Mouse (Mus musculus): ENCODE data around the gene Pak4. TPM values are rescaled to one million over a fixed set of nuclear protein-coding genes. Genes with fewer than 3 reads are reported as not detected.
A peak's percentile ranks its signal among the peaks of the same experiment; 100 is the strongest.

Pak4 gene
- polyA plus RNA-seq, 1 experiment, result 13.6 TPM

GRCm38 (mm10) chr7:28596436-28597276 lies 1.3 kb downstream of the Pak4 start:
- H3K4me1 ChIP-seq (ENCODE audit: control insufficient read depth, insufficient read depth, low read length), result peaks cover 7% of the 10 kb centered on the region; the same call in 1 of the 2 replicates
- TF ChIP-seq CTCF (IDR thresholded peaks at IDR 0.05; ENCODE audit: control insufficient read depth, insufficient read depth, low read length) (no peak), POLR2A (IDR thresholded peaks at IDR 0.05; ENCODE audit: borderline replicate concordance, control insufficient read depth, low read depth, low read length) (no peak)
- WGBS, result 84% methylated on average over 20 of the region's 20 CpGs
- no peak overlapping the region for H3K27ac ChIP-seq (ENCODE audit: control insufficient read depth, insufficient read depth, low read depth, low read length, poor library complexity)
- peak overlapping the region; percentile 69 for H3K4me3 ChIP-seq (replicated peaks; ENCODE audit: control insufficient read depth, low read depth, low read length)

- TF ChIP-seq POLR2A (IDR thresholded peaks at IDR 0.05; ENCODE audit: borderline replicate concordance, control insufficient read depth, low read depth, low read length) (no peak), CTCF (IDR thresholded peaks at IDR 0.05; ENCODE audit: control insufficient read depth, insufficient read depth, low read length) (no peak)
- Histone ChIP-seq H3K27ac (ENCODE audit: control insufficient read depth, insufficient read depth, low read depth, low read length, poor library complexity) (no peak overlapping the region), H3K4me3 (replicated peaks; ENCODE audit: control insufficient read depth, low read depth, low read length) (no peak overlapping the region), H3K4me1 (ENCODE audit: control insufficient read depth, insufficient read depth, low read length) (peaks cover 7% of the 10 kb centered on the region; the same call in 1 of the 2 replicates)
- 75% methylated on average over 8 of the region's 8 CpGs for WGBS
Measured at GRCm38 (mm10) chr7:28595751-28596435, 2.1 kb downstream of the Pak4 start.

DNA sequence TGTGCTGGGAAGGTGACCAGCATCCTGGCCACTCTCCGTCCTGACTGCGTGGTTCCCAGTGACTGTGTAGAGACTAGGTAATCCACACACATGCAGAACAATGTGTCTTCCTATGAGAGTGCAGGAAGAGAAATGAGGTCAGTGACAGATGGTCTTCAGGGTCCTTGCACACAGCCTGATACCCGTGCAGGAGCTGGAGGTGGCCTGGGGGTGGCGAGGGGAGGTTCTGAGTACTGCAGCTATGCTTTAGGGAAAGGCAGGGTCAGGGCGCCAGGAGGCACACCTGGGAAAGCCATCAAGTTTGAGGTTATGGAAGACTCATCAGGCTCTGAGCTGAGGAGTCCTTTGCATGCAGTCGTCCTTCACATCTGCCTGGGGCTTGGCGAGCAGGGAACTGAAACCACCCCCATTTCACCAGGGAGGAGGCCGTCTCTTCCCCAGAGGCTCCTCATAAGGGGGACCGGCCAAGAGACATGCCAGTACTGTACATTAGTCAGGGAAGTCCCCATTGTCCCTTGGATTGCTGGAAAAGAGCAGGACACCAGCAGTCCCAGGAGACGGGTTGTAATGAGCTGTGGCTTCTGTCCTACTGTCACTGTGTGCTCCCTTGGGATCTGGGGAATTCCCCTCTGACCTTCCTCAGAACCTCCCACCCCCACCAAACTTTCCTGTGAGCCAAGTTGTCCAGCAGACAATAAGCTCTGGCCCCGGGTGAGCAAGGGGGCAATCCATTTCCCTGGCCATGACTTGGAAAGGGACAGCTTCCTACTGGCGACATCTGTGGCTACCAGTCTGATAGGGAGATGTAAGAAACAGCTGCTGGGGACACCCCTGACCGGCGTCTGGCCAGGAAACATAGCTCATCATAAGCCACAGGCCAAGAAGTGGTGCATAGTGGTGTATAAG lies 4.5 kb downstream of the Pak4 start:
- H3K27ac ChIP-seq (ENCODE audit: control insufficient read depth, insufficient read depth, low read depth, low read length, poor library complexity), result peak overlapping the region; percentile 18
- H3K4me1 ChIP-seq (ENCODE audit: control insufficient read depth, insufficient read depth, low read length), result peaks cover 7% of the 10 kb centered on the region; the same call in 1 of the 2 replicates
- WGBS, result 56% methylated on average over 14 of the region's 14 CpGs
- no peak overlapping the region for H3K4me3 ChIP-seq (replicated peaks; ENCODE audit: control insufficient read depth, low read depth, low read length)
- TF ChIP-seq CTCF (IDR thresholded peaks at IDR 0.05; ENCODE audit: control insufficient read depth, insufficient read depth, low read length) (no peak), POLR2A (IDR thresholded peaks at IDR 0.05; ENCODE audit: borderline replicate concordance, control insufficient read depth, low read depth, low read length) (no peak)

GRCm38 (mm10) chr7:28591862-28592261 lies 6.1 kb downstream of the Pak4 start:
- Histone ChIP-seq H3K4me1 (ENCODE audit: control insufficient read depth, insufficient read depth, low read length) (peaks cover 7% of the 10 kb centered on the region; the same call in 1 of the 2 replicates), H3K4me3 (replicated peaks; ENCODE audit: control insufficient read depth, low read depth, low read length) (no peak overlapping the region), H3K27ac (ENCODE audit: control insufficient read depth, insufficient read depth, low read depth, low read length, poor library complexity) (no peak overlapping the region)
- WGBS, result 74% methylated on average over 1 of the region's 1 CpGs
- TF ChIP-seq CTCF (IDR thresholded peaks at IDR 0.05; ENCODE audit: control insufficient read depth, insufficient read depth, low read length), result no peak
- no peak for TF ChIP-seq POLR2A (IDR thresholded peaks at IDR 0.05; ENCODE audit: borderline replicate concordance, control insufficient read depth, low read depth, low read length)

- Histone ChIP-seq H3K27ac (ENCODE audit: control insufficient read depth, insufficient read depth, low read depth, low read length, poor library complexity) (no peak overlapping the region), H3K4me3 (replicated peaks; ENCODE audit: control insufficient read depth, low read depth, low read length) (no peak overlapping the region), H3K4me1 (ENCODE audit: control insufficient read depth, insufficient read depth, low read length) (peaks cover 4% of the 10 kb centered on the region; the same call in 1 of the 2 replicates)
- TF ChIP-seq CTCF (IDR thresholded peaks at IDR 0.05; ENCODE audit: control insufficient read depth, insufficient read depth, low read length), result no peak
- no peak for TF ChIP-seq POLR2A (IDR thresholded peaks at IDR 0.05; ENCODE audit: borderline replicate concordance, control insufficient read depth, low read depth, low read length)
Measured at GRCm38 (mm10) chr7:28587644-28588043, 10.3 kb downstream of the Pak4 start.

- no peak overlapping the region for H3K4me3 ChIP-seq (replicated peaks; ENCODE audit: control insufficient read depth, low read depth, low read length)
- 69% methylated on average over 6 of the region's 6 CpGs for WGBS
- no peak overlapping the region for H3K27ac ChIP-seq (ENCODE audit: control insufficient read depth, insufficient read depth, low read depth, low read length, poor library complexity)
- TF ChIP-seq POLR2A (IDR thresholded peaks at IDR 0.05; ENCODE audit: borderline replicate concordance, control insufficient read depth, low read depth, low read length) (no peak), CTCF (IDR thresholded peaks at IDR 0.05; ENCODE audit: control insufficient read depth, insufficient read depth, low read length) (no peak)
- H3K4me1 ChIP-seq (ENCODE audit: control insufficient read depth, insufficient read depth, low read length), result peaks cover 3% of the 10 kb centered on the region; the same call in 1 of the 2 replicates
Measured at GRCm38 (mm10) chr7:28586663-28587411, 11.1 kb downstream of the Pak4 start.

GRCm38 (mm10) chr7:28585001-28585400 lies 13.0 kb downstream of the Pak4 start:
- H3K27ac ChIP-seq (ENCODE audit: control insufficient read depth, insufficient read depth, low read depth, low read length, poor library complexity), result no peak overlapping the region
- TF ChIP-seq CTCF (IDR thresholded peaks at IDR 0.05; ENCODE audit: control insufficient read depth, insufficient read depth, low read length) (no peak), POLR2A (IDR thresholded peaks at IDR 0.05; ENCODE audit: borderline replicate concordance, control insufficient read depth, low read depth, low read length) (no peak)
- no peak overlapping the region for H3K4me3 ChIP-seq (replicated peaks; ENCODE audit: control insufficient read depth, low read depth, low read length)
- peaks cover 5% of the 10 kb centered on the region; the same call in 1 of the 2 replicates for H3K4me1 ChIP-seq (ENCODE audit: control insufficient read depth, insufficient read depth, low read length)
- 73% methylated on average over 6 of the region's 6 CpGs for WGBS

All from bone marrow, adult 2 months (tissue).